Mouse (Mus musculus) c-Kit-positive CD71-negative TER-119-negative erythroid progenitor cells, embryonic 14.5 days (primary cell): ENCODE results near the gene Celf5.

Experiments
- DNase-seq: peaks from one replicate; pipeline ENCODE4 v3.0.0-alpha.2; 2013; ENCODE audit warnings: low read depth

The Celf5 gene

DNA sequence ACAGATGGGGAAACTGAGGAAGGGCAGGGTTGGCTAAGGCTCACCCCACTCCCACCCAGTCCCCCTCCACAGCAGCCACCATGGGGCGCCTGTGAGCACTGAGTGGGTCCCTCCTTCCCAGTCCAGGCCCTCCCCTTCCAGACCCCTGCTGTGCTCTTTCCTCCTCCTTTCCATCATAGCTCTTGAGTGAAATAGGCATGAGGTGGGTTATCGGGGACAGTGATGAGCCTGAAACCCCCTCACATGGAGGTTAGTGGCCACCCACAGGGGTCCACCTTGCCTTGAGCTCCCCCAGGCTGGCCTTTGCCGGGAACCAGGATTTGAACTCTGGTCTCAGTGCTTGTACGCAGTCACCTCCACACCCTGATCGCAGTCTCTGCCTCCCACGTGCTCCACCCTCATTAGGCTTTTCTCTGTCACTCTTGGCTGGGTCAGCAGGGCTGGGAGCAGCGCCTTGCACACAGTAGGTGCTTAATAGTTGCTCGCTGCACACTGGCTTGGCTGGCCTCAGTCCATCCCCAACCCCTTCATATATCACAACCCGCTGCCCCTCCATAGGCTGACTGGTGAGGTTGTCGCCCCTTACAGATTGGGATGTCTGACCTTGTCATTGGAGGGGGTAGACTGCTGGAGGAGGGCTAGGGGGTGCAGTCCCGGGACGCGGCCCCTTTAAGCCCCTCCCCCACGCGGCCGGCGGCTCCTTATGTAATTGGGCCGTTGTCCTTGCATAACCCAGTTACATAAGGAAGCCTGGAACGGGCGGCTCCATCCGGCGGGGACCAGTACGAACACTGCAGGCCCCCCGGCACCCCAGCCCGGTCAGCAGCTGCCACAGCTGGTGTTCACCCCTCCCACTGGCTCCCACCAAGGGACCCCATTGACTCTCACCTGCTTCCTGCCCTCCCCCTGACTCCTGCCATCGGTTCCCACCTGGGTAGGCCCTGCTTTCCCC is 68.9 kb downstream of the Celf5 start:
- DNase-seq: peak; percentile 62

DNA sequence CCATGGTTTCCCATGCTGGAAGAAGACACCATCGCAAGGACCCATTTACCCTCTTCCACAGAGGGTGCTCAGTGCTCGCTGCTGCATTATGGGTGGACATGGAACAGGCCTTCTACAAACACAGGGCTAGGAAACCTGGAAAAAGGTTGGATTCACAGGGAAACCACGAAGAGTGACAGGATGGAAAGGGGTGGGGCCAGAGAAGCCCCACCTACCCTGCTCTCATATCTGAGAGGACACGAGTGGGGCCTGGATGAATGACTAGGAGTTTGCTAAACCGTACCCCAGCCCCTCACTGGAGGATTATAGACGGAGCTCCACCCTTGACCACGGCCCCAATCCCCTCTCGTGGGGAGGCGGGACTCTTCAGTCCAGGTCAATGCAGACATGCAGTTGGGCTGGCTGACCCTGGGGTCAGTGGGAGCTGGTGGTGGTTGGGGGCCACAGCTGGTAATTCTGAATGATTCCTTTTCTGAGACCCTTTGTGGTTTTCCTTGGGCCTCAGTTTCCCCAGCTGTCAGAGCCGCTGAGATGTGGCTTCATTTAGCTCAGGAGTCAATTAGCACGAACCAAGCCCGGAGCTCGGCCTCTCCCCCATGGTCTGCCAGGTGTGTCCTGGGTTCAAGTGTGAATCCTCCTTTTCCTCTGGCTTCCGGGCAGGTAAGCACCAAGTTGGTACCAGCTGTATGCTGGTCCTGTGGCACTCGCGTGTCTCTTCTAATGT is 69.8 kb downstream of the Celf5 start:
- no peak for DNase-seq

DNA sequence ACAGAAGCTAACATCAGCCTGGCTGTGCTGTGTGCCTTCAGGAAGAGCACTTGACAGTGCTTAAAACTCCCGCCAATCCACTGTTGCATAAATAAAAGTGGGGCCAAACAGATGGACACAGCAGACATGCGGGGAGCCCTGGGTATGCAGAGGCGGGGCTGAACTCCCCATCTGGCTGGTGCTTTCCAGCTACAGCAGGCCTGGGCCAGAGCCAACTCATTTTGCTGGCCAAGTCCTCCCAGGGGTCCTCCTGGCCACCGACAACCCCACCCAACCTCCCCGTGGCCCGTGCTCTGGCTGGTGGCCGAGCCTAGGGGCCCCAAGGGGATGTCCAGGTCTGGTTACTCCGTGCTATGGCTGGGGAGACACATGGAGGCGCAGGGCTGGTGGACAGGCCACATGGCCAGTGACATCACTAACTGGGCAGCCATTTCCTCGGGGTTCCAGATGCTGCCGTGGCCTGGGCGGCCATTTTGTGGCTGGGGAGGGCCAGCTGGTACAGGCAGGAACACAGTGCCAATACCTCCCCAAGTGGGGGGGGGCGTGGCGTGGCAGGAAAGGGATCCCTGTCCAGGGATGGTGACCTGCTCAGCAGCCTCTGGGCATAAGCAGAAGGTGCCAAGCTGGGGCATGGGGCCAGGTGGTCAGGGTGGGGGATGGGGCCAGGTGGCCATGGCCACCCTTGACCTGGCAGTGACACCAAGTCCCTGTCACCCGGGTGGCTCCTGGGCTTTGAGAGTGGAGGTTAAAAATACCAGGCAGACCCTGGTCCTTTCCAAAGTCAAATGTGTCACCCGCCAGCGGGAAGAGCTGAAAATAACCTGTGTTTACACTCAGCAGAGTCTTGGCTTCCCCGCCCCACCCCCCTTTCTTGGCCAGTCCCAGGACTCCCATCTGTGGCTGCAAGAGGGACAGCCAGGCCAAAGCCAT is 70.8 kb downstream of the Celf5 start:
- DNase-seq: no peak

DNA sequence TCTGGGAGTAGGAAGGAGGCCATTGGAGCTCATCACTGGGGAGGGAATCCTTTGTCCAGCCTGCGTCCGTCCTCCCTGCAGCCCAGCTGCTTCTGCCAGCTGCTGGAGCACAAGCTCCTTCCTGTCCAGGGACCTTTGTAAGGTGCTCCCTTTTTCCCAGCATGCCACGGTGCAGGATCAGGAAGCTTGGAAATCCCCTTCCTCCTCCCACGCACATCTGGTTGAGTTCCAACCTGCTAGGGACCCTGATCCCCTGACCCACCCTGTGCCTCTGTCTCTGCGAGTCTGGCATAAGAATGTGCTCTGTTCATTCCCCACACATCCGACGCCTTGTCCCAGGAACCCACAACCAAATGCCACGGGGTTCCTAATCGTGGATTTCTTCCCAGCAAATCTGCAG is 71.5 kb downstream of the Celf5 start:
- DNase-seq: no peak

DNA sequence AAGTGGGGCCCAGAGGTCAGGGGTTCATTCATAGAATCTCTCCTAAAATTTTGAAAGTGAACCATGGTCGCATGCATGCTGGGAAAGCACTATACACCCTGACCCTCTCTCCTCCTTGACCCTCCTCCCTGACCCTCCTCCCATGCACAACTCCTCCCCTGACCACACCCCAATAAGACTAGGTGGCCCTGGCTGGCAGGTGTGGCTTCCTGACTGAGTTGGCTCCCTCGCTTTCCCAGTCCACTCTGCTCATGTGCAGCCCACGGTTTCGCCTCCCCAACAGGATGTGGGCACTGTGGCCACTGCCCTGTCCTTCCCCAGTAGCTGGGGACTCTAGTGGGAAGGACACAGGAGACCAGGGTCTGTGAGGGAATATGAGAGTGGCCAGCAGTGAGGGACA is 72.2 kb downstream of the Celf5 start:
- no peak for DNase-seq

DNA sequence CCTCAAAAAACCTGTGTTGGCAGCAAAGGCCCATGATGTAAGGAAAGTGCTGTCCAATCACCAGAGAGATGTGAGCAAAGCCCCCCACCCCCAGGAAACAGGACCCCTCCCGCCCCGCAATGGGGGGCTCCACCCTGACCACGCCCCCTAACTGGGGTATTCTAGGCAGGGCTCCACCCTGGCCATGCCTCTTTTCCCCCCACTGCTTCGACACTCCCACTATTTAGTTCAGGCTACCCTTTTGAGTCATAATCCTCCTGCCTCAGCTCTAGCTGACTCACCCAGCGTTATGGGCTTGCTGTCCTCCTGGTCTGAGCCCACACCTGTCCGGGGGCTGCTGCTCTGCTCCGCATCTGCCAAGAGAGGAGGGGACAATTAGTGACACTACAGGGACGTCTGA is 73.2 kb downstream of the Celf5 start:
- DNase-seq: no peak
